Mouse (Mus musculus) neutrophil, adult 5-6 weeks (primary cell): ENCODE results near the gene Arf3. TPM values are rescaled to one million over a fixed set of nuclear protein-coding genes. Genes with fewer than 3 reads are reported as not detected.
"Not testable (repeated sequence)": the region's sequence is repeated elsewhere in the genome, so short reads cannot be mapped to it uniquely, and the experiment has no call there.

Experiments used
- ATAC-seq: fragments of 151-379, 151-347 bp; 2 replicates; pipeline ENCODE4 v1.8.0; 2017; ENCODE audit warnings: mild to moderate bottlenecking, moderate TSS enrichment; ENCODE audit not compliant: insufficient number of reproducible peaks, poor library complexity, low FRiP score, severe bottlenecking; ENCODE audit errors: extremely low read depth
- total RNA-seq: library from RNA; stranded (forward); fragments of 200-1000 nt; gene quantifications from 2 replicates; pipeline ENCODE4 v1.2.3, GENCODE M21; 2017

Arf3 gene
- total RNA-seq, 1 experiment from 2014 or later: 53.5 TPM

DNA sequence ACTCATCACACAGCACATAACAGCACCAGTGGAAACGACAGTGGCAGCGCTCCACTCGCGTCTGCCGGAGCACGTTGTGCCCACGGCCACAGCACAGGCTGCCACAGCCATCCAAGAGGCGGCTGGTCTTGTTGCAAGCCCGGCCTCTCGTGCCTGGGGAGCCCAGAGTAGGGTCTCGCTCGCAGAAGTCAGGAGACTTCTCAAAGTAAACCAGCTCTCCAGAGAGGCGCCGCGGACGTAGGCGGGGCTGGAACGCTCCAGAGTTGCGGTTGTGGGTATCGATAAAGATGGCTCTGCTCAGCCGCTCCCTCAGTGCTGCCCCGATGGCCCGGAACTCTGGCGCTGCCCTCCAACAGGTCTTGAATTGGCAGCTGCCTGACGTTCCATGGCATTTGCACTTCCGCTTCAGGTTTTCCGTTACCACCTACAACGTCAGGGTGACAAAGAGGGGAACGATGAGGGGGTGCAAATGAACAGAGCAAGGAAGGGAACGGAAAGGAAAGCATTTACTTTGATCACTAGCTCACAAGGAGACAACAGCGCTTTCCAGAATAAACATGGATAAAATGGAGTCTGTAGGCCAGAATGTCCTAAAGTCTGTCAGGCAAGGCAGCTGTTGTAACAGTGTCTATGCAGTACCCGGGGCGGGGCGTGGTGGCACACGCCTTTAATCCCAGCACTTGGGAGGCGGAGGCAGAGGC lies 9.6 kb upstream of the Arf3 start:
- peak; percentile 40 for ATAC-seq

DNA sequence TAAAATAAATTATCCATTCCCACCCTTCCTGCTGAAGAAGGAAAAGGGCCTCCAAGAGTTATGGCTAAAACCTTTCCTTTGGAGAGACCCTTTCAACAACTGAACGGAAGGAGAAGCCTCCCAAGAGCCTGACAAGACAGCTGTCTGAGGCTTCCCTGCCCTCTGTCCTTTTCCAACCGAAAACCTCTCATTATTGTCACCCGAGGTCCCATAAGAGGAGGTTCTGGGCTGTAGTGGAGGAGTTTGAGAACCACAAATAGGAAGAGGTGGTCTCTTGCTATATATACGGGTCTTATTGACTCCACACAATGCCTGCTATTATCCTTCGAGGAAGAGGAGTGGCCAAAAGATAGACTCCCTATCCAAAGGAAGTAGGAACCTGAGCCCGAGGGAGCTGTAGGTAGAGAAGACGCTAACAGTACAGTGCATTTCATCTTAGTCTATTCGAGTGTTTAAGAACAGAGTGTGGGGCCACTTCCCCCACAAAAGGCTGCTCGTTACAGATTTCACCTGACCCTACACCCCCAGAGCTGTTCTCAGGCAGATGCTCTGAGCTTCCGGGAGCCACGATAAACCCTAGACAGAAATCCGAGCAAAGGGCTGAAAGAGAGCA lies 8.9 kb upstream of the Arf3 start:
- no peak for ATAC-seq

DNA sequence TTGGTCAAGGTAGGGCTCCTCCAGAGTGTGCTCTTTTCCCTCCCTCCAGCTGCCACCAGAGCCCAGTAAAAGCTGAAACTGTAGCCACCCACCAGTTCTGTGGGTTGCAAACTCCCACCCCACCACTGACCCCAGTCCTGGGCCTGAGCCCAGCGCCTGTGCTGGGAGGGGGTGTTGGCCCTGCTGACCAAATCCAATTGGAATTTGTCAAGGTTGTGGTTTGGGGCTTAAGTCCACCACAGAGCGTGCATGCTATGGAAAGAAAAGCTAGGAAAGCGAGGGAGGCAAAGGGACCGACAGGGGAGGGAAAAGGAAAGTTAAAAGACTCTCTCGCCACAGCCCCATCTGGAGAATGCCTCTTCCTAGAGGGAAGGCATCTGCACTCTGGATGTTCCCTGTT lies 5.2 kb upstream of the Arf3 start:
- ATAC-seq: no peak

DNA sequence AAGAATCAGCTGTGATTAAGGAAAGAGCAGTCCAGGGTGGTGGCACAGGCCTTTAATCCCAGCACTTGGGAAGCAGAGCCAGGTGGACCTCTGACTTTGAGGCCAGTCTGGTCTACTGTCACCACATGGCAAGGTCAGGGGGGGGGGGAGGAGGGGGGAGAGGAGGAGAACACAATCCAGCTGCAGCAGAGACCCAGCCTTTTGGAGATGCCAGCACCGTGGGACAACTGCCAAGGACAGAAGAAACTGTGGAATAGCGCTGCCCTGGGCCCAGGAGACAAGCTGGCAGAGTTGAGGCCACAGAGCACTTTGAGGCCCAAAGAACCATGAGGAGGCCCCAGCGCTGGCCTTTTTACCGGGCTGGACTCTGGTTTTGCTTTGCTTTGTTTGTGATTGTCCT lies 2.9 kb upstream of the Arf3 start:
- ATAC-seq: no peak

DNA sequence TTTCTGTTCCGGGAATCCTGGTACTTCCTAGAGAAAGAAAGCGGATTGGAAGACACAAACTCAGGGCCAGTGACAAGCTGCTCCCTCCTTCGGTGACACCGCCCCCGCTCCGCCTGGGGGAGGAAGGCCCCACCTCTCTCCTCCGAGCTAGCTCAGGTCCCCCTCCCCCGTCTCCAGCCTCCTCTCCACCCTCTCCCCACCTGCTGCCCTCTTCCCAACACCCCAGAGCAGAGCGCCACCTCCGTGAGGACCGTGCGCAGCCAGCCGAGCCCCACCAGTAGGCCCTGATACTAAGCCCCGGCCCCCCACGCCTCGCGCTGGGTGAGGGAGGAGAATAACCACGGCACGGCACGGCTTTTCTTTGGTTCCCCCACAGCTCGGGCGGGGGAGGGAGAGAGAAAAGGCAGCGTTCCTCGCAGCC lies 803 bp downstream of the Arf3 start:
- peak; percentile 8; the same call in 1 of the 2 replicates for ATAC-seq

DNA sequence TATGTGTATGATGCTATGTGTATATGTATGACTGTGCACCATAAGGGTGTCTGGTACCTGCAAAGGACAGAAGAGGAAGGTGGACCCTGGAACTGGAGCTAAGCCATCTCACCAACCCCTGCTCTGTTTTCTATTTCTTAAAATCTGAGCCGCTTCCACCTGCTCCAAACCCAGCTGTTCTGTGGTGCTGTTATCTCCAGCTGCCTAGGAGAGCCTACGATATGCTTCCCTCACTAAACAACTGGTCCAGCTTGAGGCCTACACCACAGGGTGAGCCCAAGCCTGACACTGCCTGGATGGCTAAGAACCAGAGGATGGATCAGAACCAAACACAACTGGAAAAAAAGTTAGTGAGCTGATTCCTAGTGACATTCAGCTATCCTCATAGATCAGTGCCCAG lies 8.9 kb downstream of the Arf3 start:
- ATAC-seq: no peak

DNA sequence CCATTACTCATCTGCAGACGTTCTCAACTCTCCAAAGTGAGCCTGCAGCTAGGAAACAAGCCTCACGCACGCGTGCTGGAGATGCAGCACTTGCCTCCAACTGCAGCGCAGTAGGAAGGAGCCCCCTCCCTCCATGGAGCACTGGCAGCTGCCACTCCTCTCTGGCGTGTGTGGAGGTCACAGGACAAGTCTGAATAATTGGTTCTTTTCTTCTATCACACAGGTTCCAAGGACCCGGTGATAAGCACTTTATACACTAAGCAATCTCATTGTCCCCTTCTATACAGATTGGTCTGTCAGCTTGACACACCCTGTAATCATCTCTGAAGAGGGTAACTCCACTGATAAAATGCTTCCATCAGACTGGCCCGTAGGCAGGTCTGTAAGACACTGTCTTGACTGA lies 10.0 kb downstream of the Arf3 start:
- ATAC-seq: no peak

DNA sequence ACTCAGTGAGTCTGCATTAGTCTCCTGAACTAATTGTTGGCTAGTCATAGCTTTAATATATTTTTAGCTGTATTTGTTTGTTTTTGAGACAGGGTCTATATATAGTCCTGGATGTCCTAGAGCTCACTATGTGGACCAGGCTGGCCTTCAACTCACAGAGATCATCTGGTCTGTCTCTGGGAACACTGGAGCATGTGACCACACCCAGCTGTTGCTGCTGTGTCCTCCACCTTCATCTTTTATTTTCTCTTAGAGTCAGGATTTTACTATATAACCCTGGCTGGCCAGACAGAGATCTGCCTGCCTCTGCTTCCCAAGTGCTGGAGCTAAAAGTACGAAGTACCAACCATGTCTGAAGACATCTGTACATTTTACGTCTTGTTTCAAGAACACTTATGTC lies 13.9 kb downstream of the Arf3 start:
- no peak for ATAC-seq

DNA sequence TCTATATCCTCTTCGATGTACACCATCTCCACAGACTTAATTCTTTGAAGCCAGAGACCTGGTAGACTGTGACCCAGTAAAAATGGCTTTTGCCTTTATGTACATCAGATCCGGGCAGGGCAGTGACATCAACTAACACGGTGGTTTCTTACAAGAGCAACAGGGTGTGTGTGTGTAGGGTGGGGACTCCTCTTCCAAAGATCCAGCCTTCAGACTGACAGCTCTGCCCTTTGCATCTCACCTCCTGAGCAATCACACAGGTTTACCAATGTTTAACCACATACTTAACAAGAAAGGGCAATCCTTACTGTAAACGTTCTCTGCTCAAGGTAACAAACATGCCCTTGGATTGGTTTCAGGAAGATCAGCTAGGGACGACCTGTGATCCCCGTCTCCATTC lies 15.7 kb downstream of the Arf3 start:
- no peak for ATAC-seq

DNA sequence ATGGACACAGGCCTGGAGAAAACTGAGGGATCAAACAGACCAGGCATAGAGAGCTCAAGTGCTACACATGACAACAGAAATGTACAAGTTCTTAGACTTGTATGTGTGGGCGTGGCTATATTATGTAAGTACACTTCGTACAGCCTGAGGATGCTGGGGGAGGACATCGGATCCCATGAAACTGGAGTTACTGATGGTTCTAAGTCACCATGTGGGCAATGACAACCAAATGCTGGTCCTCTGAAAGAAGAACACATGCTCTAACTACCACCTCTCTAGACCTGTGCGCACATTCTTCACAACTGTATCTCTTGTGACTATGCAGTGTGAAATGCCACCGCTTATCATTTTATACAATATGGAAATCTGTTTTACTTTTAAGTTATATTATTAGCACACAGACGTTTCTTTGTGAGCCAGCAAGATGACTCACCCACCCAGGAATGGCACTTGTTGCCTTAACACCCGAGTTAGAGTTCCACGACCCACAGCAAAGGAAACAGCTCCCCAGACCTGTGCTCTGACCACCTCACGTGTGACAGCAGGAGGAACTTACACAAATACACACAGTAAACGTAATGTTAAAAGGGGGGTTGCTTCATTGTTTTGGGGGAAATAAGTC lies 16.6 kb downstream of the Arf3 start:
- no peak for ATAC-seq

DNA sequence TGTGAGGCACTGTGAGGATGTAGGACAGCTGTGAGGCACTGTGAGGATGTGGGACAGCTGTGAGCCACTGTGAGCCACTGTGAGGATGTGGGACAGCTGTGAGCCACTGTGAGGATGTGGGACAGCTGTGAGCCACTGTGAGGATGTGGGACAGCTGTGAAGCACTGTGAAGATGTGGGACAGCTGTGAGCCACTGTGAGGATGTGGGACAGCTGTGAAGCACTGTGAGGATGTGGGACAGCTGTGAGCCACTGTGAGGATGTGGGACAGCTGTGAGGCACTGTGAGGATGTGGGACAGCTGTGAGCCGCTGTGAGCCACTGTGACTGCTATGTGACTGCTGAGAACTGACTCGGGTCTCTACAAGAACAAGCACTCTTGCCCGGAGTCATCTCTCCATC lies 19.2 kb downstream of the Arf3 start:
- ATAC-seq: not testable (repeated sequence)

DNA sequence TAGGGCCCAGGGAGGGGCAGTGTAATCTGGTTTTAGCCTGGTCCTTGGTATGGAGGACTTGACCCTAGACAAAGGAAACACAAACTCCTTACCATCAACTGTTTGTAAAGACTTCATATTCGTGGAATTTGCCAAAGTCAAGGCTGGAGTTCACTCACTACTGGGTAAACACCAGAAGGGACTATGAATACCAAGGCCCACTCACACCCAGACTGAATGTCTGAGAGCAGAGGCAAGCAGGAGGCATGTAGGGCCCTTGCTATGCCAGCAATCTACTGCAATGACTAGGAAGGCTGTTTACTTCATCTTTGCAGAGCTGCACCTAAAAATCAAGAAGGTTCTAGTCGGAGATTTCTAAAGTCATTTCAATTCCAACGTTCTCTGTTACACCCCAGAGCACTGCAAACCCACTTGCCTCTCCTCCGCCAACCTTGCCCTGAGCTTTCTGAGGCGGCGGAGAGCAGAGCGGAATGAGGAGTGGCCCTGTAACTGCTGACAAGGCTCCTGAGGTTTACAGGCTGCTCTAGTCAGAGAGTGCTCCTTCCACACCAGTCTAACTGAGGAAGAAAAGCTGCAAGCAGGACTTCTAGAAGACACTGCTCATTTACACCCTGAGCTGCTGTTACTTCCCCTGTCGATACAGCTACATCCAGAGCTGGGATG lies 20.1 kb downstream of the Arf3 start:
- no peak for ATAC-seq

DNA sequence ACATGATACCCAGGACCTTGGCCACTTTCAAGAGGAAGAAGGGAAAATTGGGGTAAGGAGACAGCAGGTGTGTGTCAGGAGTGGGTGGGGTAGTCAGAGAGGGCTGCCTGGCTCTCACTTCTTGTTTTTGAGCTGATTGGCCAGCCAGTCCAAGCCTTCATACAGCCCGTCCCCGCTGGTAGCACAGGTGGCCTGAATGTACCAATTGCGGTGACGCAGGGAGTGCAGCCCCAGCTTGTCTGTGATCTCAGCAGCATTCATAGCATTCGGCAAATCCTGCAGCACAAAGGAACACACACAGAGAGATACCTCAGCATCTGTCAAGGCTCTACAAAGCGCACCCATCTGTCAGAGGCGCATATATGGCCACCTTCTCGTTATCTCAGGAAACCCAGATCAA lies 22.8 kb downstream of the Arf3 start:
- no peak for ATAC-seq

DNA sequence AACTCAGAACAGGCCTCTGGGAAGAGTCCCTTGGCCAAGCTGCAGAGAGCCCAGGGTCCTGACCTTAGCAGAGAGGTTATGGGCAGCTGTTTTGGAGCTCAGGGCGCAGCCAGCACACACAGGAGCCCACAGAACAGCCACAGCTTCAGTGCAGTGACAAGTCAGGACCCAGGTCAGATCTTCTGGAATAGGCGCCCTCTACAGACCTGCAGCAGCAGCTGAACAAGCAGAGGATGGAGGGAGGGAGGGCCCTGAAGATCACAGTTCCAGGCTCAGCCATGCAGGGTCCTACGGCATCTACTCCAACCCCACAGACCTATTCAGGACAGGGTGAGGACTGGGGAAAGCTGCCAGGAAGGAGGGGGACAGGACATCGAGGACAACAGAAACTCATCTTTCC lies 24.2 kb downstream of the Arf3 start:
- ATAC-seq: no peak

DNA sequence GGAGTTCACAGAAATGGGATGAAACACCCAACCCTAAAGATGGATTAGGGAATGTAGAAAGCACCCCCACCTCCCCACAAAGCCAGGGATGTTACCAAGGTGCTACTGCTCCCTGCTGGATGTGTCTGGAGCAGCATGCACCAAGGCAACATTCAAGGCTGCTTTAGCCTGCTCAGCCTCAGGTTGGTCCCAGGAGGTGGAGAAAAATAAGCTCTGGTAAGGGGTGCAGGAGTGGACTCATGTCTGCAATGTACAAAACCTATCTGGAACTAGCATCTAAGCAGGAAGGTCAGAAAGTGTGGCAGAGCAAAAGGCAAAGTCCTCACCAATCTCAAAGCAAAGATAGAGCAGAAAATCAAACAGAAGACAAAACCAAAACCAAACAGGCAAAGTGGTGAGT lies 25.1 kb downstream of the Arf3 start:
- ATAC-seq: no peak

DNA sequence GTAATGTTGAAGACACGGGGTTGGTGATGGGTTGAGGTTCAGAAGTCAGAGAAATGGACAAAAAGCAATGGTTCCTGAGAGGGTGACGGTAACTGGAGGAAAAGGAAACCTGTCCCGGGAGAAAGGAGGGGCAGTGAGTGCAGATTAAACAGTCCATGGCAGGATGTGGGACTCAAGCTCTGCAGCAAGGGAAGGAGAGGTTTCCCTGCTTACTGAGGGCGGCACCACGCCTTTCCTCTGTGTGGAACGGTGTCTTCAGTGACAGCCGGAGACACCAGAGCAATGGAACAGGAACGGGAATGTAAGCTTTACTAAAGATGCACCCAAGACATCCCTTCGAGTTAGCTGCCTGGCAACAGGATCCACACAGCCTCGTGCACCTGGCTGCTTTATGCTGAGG lies 26.5 kb downstream of the Arf3 start:
- no peak for ATAC-seq

DNA sequence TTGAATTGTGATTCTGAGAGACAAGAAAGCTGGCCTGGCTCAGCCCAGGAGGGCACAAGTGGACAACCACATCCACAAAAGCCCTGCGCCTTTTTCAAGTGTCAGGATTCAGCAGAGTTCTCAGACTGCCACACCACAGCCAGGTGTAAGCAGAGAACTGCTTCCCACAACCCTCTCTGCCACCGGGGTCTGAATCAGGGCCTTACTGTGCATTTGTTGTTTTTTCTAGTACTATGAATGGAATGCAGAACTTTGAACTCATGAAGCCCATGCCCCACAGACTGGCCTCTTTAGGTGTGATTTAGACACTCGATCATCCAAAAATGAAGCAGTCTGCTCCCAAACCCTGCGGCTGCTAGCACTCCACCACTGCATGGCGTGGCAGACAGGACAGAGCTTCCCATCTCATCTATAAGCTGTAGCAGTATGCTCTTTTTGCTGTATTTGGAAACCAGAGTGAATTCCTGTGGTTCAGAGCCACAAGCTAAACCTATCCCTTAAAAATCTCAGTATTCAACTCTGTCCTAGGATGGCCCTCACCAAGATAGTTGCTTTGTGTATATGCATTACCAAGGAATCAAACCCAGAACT lies 28.9 kb downstream of the Arf3 start:
- no peak for ATAC-seq

DNA sequence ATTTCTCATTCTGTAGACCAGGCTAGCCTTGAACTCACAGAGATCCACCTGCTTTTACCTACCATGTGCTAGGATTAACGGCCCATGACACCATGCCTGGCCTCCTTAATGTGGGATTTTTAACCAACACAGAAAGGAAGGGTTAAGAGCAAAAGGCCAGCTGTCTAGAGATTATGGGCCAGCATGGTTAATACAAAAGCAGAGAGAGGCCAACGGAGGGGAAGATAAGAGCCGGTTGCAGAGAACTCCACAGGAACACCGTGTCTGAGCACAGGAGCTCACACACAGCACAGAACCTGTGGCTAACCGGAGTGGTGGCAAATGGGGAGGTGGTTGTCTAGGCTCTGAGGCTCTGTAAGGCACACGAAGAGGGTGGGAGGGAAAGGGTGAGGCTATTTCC lies 29.6 kb downstream of the Arf3 start:
- ATAC-seq: no peak

DNA sequence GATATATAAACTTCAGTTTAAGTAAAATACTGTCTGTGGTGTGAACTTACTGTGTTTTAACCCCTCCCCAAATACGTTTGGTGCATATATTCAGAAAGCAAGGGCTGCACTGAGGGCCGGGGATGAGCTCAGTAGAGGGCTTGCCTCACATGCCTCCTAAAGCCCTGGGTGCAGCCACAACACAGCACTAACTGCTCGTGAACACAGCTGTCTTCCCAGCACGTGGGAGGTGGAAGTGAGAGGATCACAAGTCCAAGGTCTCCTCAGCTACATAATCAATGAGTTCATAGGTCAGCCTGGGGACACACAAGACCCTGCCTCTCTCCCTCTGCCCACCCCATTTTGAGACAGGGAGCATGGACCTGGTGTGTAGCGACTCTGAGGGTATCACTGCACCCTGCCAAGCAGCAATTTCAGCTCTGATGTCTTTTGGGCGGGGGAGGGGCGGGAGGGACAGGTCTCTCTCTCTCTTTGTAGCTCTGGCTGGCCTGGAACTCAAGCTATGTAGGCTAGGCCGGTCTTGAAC lies 30.9 kb downstream of the Arf3 start:
- no peak for ATAC-seq
